Mouse (Mus musculus): ENCODE measurements around the gene Rpl39.

Gene Rpl39

DNA sequence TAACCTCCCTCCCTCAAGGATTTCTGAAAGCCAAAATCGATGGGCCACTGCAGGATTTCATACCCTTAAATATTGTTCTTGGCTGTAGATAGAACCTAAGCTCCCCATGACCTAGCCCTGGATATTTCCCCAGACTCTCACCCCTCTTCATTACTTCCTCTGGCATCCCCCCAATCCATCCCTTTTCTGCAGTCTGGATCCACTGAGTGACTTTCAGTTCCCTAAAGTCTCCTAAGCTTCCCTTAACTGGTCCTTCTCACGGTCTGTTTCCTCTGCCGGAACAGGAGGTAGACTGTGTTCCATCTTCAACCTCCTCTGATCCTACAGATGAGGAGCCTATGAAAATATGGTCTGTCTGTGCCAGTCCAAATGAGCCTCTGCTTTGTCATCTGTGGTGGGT lies 17.9 kb downstream of the Rpl39 start:
- no peak for DNase-seq (ENCODE audit: low spot score in 2 of 2)

DNA sequence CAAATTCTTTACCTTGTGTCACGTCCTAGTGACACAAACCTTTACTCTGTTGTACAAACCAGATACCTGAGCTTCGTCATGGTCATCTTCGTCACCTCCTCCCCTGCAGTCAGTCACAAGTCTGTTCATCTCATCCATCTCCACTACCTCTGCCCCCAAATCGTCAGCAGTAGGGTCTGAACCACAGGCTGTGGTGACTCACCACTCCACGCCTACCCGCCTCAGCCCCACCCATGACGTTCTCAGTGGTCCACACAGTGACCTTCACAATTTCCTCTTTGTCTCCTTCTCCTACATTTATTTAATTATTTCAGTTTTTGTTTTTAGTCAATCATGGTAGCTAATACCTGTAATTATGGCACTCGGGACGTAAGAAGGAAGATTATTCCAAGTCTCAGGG lies 21.3 kb downstream of the Rpl39 start:
- DNase-seq (ENCODE audit: low spot score in 2 of 2) = no peak

DNA sequence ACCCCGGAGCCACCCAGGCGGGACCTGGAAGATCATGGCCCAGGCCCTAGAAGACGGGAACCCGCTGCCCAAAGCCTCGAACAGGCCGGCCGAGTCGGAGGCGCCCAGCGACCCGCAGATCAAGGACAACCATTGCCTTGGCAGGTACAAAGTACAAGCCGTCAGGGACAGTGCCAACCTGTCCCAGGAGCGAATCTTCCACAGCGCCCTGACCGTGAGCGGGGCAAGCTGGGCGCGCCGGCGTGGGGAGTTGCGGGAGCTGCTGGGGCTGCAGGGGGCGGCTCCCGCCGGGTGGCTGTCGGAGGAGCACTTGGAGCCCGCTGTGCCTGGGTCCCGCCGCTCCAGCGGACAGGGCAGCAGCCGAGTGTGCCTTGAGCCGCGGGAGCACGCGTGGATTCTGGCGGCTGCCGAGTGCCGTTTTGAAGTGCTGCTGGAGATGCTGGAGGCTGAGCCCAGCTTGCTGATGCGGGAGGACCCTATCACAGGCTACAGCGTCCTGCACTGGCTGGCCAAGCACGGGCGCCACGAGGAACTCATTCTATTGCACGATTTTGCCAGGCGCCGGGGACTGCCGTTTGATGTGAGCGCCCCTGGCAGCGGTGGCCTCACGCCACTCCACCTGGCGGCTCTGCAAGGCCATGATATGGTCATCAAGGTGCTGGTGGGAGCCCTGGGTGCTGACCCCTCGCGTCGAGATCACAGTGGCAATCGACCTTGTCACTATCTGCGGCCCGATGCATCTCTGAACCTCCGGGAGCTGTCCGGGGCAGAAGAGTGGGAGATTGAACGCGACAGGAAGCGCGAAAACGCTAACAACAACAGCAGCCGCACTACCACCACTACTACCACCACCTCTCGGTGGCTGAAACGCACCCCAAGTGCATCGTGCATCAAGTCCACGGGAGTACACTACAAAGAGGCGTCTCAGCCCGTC lies 36.0 kb downstream of the Rpl39 start:
- DNase-seq (ENCODE audit: low spot score in 2 of 2) = no peak

DNA sequence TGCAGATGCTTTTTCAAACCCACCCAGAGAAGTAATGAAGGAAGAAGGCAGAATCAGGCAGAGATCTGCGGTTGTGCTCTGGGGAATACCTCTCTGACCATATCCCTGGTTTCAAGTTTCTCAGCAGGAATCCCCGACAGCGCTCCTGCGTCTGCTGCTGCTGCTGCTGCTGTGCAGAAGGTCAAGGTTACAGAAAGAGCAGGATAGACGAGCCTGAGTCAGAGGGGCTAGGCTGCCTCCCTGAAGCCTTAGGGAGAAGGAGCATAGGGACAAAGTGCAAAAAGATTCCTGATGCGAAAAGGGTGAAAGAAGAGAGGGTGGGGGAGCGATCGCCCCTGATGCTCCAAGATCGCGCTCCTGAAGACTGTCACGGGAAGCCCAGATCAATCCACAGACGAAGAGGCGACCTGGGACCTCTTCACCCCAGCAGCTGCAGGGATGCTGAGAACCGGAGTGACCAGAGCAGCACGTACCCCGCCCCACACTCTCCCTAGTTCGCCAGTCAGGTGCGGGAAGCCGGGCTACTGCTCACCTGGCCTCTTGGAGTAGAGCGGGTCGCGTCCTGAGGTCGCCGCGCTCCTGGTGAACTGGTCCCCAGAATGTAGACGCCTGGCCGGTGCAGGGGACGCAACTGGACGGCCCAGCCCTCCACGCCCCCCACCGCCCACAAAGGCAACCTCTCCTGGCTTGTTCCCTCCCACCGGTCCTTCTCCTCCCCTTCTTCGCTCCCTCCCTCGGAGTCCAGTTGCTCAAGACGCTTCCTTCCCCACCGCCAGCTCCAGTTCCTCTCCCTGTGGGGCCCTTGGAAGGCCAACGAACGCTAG lies 36.9 kb downstream of the Rpl39 start, which contains the start of gene Sowahd:
Sowahd (plus strand) TSS at position 780 of the 824 bp plus-strand sequence.
- DNase-seq (ENCODE audit: low spot score in 2 of 2) = no peak

DNA sequence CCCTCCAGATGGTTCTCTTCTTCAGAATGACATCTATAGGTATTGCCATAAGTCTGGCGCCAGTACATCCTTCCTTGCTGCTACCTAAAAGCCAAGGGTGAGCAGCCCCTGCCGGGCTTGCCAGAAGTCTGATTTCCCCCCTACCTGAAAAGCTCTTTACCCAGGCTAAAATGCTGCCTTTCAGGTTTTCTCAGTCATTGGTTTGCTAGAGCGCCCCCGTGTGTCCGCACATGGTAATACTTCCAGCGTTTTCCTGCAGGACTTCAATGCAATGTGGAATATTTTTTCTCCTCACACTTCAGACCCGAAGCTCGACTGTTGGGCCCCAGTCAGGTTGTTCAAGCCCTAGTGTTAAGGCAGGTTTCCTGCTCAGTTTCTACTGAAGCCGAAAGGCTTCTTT lies 42.5 kb downstream of the Rpl39 start:
- DNase-seq (ENCODE audit: low spot score in 2 of 2) = peak; percentile 67 to 74

Measured in frontal cortex, postnatal 36 days (tissue).